Mouse (Mus musculus): ENCODE results near the gene Tcf20. TPM values are rescaled to one million over a fixed set of nuclear protein-coding genes. Genes with fewer than 3 reads are reported as not detected.

The Tcf20 gene
- total and polyA plus RNA-seq, 3 experiments, result 34.7 to 92.0 (median 91.8) TPM

GRCm38 (mm10) chr15:82955286-82955685, 32.4 kb downstream of the Tcf20 start:
- no peak for TF ChIP-seq CTCF (IDR thresholded peaks at IDR 0.05 in 2 of 3, conservative IDR thresholded peaks at IDR 0.05 in 1 of 3; ENCODE audit: control insufficient read depth in 1 of 3, insufficient read depth in 1 of 3, low read depth in 2 of 3, low read length in 3 of 3, poor library complexity in 1 of 3, severe bottlenecking in 1 of 3)
- TF ChIP-seq MAX (IDR thresholded peaks at IDR 0.05; ENCODE audit: low read length), result no peak
- TF ChIP-seq EP300 (IDR thresholded peaks at IDR 0.05; ENCODE audit: low read depth in 1 of 2, low read length in 2 of 2), result no peak
- TF ChIP-seq MYC (IDR thresholded peaks at IDR 0.05; ENCODE audit: low read depth, low read length), result no peak
- TF ChIP-seq SIN3A (IDR thresholded peaks at IDR 0.05; ENCODE audit: low read length), result no peak
- no peak for TF ChIP-seq ZNF384 (IDR thresholded peaks at IDR 0.05; ENCODE audit: low read depth, low read length)
- no peak for TF ChIP-seq ETS1 (IDR thresholded peaks at IDR 0.05; ENCODE audit: low read depth, low read length)
- TF ChIP-seq KAT2A (conservative IDR thresholded peaks at IDR 0.05; ENCODE audit: low read depth, low read length), result no peak
- no peak for TF ChIP-seq NRF1 (IDR thresholded peaks at IDR 0.05; ENCODE audit: insufficient read depth, low read depth, low read length, poor library complexity, severe bottlenecking)
- no peak for TF ChIP-seq NELFE (IDR thresholded peaks at IDR 0.05; ENCODE audit: low read depth, low read length)
- TF ChIP-seq ZC3H11A (IDR thresholded peaks at IDR 0.05; ENCODE audit: low read depth, low read length), result no peak
- no peak for TF ChIP-seq MEF2A (IDR thresholded peaks at IDR 0.05; ENCODE audit: extremely low read depth, insufficient replicate concordance, low read depth, low read length, poor library complexity, severe bottlenecking)
- TF ChIP-seq ZMIZ1 (IDR thresholded peaks at IDR 0.05; ENCODE audit: low read depth, low read length), result no peak
- Histone ChIP-seq H3K27me3 (ENCODE audit: control insufficient read depth in 1 of 2, insufficient read depth in 2 of 2, low read length in 2 of 2) (peaks cover 4 to 9% of the 10 kb centered on the region in 2 experiments), H3K79me2 (ENCODE audit: control insufficient read depth, insufficient read depth, low read length, poor library complexity) (no peaks in the 10 kb centered on the region), H3K9ac (ENCODE audit: control insufficient read depth, low read depth, low read length, poor library complexity, severe bottlenecking) (no peak overlapping the region), H3K4me3 (ENCODE audit: control insufficient read depth in 1 of 2, insufficient read depth in 1 of 2, low read depth in 2 of 2, low read length in 2 of 2) (no peak overlapping the region), H3K4me1 (ENCODE audit: control insufficient read depth in 1 of 2, insufficient read depth in 2 of 2, low read length in 2 of 2) (peaks cover 0 to 4% of the 10 kb centered on the region in 2 experiments; a peak in 1 of 4 replicates), H3K27ac (ENCODE audit: control insufficient read depth, low read depth, low read length) (no peak overlapping the region), H3K36me3 (ENCODE audit: control insufficient read depth in 1 of 2, insufficient read depth in 2 of 2, low read length in 2 of 2) (no peaks in the 10 kb centered on the region), H3K9me3 (replicated peaks; ENCODE audit: insufficient read depth, low read length) (no peaks in the 10 kb centered on the region)
- DNase-seq (ENCODE audit: low read depth, low spot score), result no peak

DNA sequence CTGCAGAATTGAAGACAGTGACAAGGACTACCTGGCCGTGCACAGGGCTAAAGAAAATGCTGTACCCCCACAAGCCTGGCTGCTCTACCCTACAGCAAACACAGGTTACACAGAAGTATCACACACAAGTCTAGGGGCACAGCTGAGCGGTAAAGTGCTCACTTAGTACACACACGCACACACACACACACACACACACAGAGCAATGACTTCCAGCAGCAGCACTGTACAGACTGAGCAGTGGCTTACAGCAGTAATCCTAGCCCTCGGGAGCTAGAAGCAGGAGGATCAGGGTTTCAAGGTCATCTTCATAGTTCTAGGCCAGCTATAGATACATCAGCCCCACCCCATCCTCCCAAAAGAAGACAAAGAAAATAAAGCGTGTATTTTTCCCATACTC, 33.6 kb downstream of the Tcf20 start:
- peaks cover 0 to 4% of the 10 kb centered on the region in 2 experiments; a peak in 1 of 4 replicates for H3K4me1 ChIP-seq (ENCODE audit: control insufficient read depth in 1 of 2, insufficient read depth in 2 of 2, low read length in 2 of 2)
- H3K9ac ChIP-seq (ENCODE audit: control insufficient read depth, low read depth, low read length, poor library complexity, severe bottlenecking), result no peak overlapping the region
- H3K27ac ChIP-seq (ENCODE audit: control insufficient read depth, low read depth, low read length), result no peak overlapping the region
- H3K27me3 ChIP-seq (ENCODE audit: control insufficient read depth in 1 of 2, insufficient read depth in 2 of 2, low read length in 2 of 2), result peaks cover 4 to 9% of the 10 kb centered on the region in 2 experiments
- no peak overlapping the region for H3K4me3 ChIP-seq (ENCODE audit: control insufficient read depth in 1 of 2, insufficient read depth in 1 of 2, low read depth in 2 of 2, low read length in 2 of 2)
- no peak for DNase-seq (ENCODE audit: low read depth, low spot score)
- H3K9me3 ChIP-seq (replicated peaks; ENCODE audit: insufficient read depth, low read length), result no peaks in the 10 kb centered on the region
- H3K36me3 ChIP-seq (ENCODE audit: control insufficient read depth in 1 of 2, insufficient read depth in 2 of 2, low read length in 2 of 2), result no peaks in the 10 kb centered on the region
- H3K79me2 ChIP-seq (ENCODE audit: control insufficient read depth, insufficient read depth, low read length, poor library complexity), result no peaks in the 10 kb centered on the region
- TF ChIP-seq UBTF (IDR thresholded peaks at IDR 0.05; ENCODE audit: borderline replicate concordance, insufficient read depth, low read depth, low read length) (no peak), USF1 (IDR thresholded peaks at IDR 0.05; ENCODE audit: low read depth, low read length) (no peak), POLR2A (IDR thresholded peaks at IDR 0.05; ENCODE audit: control insufficient read depth in 1 of 2, insufficient read depth in 1 of 2, low read depth in 1 of 2, low read length in 2 of 2, poor library complexity in 1 of 2) (no peak), ELF1 (IDR thresholded peaks at IDR 0.05; ENCODE audit: low read depth, low read length) (no peak), NRF1 (IDR thresholded peaks at IDR 0.05; ENCODE audit: insufficient read depth, low read depth, low read length, poor library complexity, severe bottlenecking) (no peak), GABPA (IDR thresholded peaks at IDR 0.05; ENCODE audit: low read depth, low read length) (no peak), SMC3 (IDR thresholded peaks at IDR 0.05; ENCODE audit: low read depth, low read length) (no peak), TAL1 (IDR thresholded peaks at IDR 0.05; ENCODE audit: low read length) (no peak), KAT2A (conservative IDR thresholded peaks at IDR 0.05; ENCODE audit: low read depth, low read length) (no peak), EP300 (IDR thresholded peaks at IDR 0.05; ENCODE audit: low read depth in 1 of 2, low read length in 2 of 2) (no peak), MAX (IDR thresholded peaks at IDR 0.05; ENCODE audit: low read length) (no peak), POLR2AphosphoS5 (IDR thresholded peaks at IDR 0.05; ENCODE audit: borderline replicate concordance, low read depth, low read length) (no peak), MXI1 (IDR thresholded peaks at IDR 0.05; ENCODE audit: low read depth, low read length) (no peak)

All from MEL (cell line).